Mouse (Mus musculus) left cerebral cortex, postnatal 25 days (tissue): ENCODE measurements at regions not wholly inside any gene's neighbourhood (a gene's known extent, or its start where the extent isn't known, plus 50 kb on each side); places are given as distances from the start of the nearest gene placed in this dataset.

Experiments
- DNase-seq, 2 experiments: peaks; one replicate each; pipeline ENCODE4 v3.0.0; 2022; ENCODE audit warnings: low spot score in 2 of 2, mixed read lengths in 1 of 2
- intact Hi-C: fragments of 180-260 bp; cut with DNase I; formaldehyde crosslinking; loops from one replicate; pipeline ENCODE4 v1.15.1; 2025

DNA sequence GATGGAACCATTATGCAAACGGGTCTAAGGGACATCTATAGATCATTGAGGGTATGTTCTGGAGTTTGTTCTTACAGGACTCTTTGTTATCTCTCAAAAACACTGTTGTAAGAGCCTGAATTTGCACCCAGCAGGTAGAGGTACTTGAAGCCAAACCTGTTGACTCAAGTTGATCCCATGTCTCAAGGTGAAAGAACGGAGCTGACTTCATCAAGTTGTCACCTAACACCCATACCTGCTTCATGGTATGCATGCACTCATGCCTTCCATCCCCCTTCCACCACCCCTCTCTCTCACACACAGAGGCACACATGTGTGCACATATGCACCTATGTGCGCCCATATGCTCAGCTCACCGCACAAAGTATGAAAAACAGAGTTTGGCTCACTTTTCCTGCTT is 189.0 kb downstream of the Ttll7 start:
- intact Hi-C loops, result no loop called here
- DNase-seq, result no peak

DNA sequence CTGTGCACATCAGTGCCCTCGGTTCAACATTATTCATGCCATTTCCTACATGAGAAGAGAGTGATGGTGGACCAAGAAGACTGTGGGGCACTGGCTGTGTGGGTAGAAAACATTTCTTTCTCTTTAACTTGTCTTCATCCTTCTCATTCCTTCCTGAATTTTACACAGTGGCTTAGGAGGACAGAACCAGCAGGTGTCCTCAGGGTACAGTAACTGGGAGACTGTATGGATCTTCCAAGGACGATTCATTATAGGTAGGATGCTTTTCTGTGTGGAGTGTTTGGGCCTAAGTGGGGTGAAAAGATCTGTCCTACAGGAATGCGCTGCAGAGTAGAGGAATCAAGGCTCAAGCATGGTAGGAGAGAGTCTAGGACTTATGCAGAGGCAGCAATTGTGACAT is 190.7 kb downstream of the Ttll7 start:
- DNase-seq, result no peak
- intact Hi-C loops, result no loop called here

DNA sequence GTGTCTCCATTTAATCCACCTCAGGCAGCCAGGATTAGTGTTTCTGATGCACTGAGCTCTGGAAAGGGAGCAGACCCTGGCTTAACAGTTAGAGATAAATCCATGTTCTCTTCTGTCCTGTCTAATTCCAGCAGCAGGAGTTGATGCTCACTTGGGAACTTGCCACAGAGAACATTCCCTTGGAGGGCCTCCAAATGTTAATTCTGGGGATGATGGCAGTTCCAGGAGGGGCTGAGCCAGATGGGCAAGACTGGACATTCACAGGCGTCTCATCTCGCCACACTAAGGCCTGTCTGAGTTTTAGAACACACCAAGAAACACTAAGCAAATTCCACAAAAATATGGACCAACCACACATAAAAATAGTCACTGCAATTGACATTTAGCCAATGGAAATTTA is 194.5 kb downstream of the Ttll7 start:
- DNase-seq, result peak in 1 of 2 experiments; percentile 22
- intact Hi-C loops, result no loop called here

DNA sequence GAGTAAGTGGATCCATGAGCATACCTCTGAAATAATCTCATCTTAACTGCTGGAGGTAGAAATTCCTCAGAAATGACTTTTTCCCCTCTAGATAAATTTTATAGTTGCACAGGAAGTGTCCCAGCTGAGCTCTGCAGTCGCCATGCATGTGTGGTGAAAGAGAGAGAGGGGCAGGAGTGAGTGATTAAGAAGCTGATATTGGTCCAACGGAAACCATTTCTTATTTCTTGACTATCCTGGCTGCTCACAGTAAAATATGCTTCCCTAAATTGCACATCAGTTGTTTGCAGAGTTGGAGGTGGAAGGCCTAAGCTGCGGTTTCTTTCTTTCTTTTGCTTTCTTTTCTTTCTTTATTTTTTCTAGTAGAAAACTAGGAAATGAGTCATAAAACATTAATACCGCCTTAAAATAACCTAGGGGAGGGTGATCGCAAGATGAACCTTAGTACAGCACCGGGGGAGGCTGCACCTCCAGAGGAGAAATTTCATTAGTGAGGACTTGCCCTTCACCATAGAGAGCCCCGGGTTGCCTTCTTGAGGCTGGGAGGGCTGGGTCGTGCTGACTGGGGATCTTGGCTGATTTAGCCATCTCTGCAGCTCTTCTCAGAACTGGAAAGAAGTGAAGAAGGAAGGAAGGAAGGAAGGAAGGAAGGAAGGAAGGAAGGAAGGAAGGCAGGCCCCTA is 202.1 kb downstream of the Ttll7 start:
- DNase-seq, result no peak
- intact Hi-C loops, result no loop called here

DNA sequence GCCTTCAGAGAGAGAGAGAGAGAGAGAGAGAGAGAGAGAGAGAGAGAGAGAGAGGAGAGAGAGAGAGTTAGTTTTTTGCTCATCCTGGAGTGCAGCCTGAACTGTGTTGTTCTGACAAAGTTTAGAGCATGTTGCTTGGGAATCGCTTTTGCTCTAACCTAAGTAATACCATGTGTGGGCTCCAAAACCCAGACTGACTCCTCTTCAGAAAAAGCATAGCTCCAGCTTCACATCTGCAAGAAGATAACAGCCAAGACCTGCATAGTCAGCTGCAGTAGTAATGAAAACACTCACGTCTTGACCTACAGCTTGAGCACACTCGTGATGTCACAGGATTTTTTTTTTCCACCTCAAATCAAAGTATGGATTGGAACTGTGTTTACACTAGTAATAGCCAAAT is 205.7 kb downstream of the Ttll7 start:
- no peak for DNase-seq
- intact Hi-C loops, result no loop called here

- intact Hi-C loops, result no loop called here
- no peak for DNase-seq
These were observed 208.5 kb downstream of the Ttll7 start for GRCm38 (mm10) chr3:147060659-147061058.

- DNase-seq, result no peak
- intact Hi-C loops, result no loop called here
These were observed 210.3 kb downstream of the Ttll7 start for GRCm38 (mm10) chr3:147062451-147062850.

DNA sequence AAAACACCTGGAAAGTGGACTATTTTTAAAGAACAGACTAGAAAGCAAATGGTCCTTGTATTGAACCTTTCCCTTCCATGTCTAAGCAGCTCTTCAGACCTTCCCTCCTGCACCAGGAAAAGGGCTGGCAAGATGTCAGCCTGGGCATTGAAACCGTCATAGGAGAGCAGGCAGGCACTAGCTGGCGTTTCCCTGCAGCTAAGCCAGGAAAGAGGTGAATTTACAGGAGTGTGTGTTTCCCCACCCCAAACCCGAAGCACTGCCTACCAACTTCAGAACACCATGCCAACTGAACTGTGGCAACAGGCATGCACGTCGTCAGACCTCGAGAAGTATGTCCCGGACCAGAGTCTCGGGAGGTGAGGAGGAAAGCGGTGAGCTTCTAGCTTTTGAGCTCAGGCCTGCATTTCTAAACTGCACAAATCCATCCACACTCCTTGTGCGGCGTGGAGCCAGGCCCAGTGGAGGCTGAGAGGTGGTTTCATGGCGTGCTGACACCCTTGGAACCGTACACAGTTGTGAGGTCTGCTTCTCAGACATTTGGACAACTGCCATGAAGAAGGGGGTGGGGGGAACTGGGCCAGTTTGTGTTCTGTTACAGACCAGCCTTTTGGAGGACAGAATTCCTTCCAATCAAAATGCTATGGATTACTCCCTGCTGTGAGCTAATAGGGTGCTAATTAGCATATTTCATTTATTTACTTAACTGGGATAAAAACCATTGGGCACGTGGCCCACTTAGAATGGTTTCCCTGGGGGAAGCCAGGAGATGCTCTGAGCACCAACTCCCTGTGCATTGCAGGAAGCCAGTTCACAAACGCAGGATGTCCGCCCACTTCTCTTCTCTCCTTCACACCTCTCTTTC is 211.6 kb downstream of the Ttll7 start:
- DNase-seq, result peak; percentile 31 to 66
- intact Hi-C loops, result no loop called here

DNA sequence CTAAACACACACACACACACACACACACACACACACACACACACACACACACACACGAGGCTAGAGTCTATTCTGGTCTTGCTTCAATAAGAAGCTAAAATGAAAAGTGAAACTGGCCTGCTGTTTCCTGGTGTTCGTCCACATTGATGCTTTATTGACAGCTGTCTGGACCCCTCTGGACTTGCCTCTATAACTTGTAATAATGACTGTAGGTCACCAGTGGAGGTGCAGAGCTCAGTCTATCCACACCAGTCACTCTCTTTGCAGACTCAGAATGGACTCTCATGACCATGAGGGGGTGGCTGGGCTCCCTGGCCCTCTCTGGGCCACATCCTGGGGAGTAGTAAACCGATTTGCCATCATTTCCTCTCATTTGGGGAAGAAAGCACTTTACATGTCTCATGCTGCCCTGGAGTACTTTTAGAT is 212.3 kb downstream of the Ttll7 start:
- DNase-seq, result no peak
- intact Hi-C loops, result no loop called here

GRCm38 (mm10) chr3:147070972-147071371 is 218.8 kb downstream of the Ttll7 start:
- intact Hi-C loops, result no loop called here
- DNase-seq, result no peak

- intact Hi-C loops, result no loop called here
- no peak for DNase-seq
These were observed 228.0 kb downstream of the Ttll7 start for GRCm38 (mm10) chr3:147080197-147080596.

GRCm38 (mm10) chr3:147080768-147081448 is 228.7 kb downstream of the Ttll7 start:
- no peak for DNase-seq
- intact Hi-C loops, result no loop called here

DNA sequence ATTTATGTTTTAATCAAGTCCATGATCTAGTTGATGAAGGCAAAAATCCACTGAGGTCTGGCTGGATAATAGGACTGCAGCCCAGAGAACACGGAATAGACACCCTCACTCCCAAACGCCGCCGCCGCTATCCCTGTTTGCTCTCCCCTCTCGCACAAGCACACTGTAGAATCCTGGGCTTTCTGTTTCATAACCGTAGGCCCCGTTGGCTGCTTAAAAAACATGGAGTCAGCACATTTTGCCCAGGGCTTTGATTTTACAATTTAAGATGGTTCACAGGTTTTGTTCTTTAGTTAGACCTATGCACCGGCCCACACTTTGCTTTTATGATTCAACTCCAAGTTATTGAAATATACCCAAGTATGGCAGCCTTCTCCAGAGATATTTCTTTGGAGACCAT is 229.6 kb downstream of the Ttll7 start:
- intact Hi-C loops, result no loop called here
- DNase-seq, result no peak

- intact Hi-C loops, result no loop called here
- no peak for DNase-seq
These were observed 230.2 kb downstream of the Ttll7 start for GRCm38 (mm10) chr3:147082255-147082943.

GRCm38 (mm10) chr3:147083374-147083773 is 231.2 kb downstream of the Ttll7 start:
- intact Hi-C loops, result no loop called here
- no peak for DNase-seq

GRCm38 (mm10) chr3:147083823-147084222 is 231.7 kb downstream of the Ttll7 start:
- intact Hi-C loops, result no loop called here
- DNase-seq, result no peak

DNA sequence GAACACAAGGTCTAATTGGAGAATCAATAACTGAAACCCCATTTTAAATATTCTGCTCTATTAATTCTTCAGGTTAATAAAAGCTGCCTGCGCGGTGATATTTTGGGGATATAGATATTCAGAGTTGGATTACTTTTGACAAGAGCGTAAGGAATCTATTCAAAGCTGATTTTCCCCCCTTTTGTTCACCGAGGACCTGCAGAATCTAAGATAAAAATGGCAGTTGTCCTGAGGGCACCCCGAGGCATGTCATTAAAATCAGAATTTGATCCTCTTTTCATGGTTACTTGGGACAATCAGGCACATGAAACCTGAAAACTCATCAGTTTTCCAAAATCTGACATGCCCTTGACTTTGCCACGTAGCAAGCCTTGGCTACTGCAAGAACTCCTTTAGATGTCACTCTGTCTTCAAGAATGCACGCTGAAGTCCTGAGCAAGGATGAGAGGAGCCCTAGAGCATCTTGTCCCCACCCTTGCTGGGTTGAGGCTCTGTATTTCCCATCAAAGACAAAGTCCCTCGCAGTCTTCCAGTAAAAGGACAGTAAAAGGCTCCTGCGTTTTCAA is 232.5 kb downstream of the Ttll7 start:
- intact Hi-C loops, result no loop called here
- no peak for DNase-seq

DNA sequence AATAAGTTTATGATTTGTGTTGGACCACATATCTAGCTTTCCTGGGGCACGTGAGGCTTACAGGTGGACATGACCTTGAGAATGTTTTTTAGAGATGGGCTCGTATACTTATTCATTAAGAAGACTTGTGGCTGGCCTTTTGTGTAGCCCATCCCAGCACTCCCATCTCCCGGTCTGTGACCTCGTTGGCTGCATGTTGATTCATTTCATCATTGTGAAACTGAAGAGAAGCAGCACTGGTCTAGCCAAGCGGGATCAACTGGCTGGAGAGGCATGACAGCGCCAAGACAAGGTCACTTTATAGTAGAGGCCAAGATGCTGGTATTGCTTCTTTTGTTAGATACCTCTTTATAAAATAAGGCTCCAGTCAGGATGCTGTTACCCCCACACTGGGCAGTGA is 236.0 kb downstream of the Ttll7 start:
- intact Hi-C loops, result no loop called here
- DNase-seq, result no peak

GRCm38 (mm10) chr3:147089716-147090115 is 237.5 kb downstream of the Ttll7 start:
- intact Hi-C loops, result no loop called here
- no peak for DNase-seq
